Mouse (Mus musculus) Patski (cell line): ENCODE measurements around the gene Nhp2. TPM values are rescaled to one million over a fixed set of nuclear protein-coding genes. Genes with fewer than 3 reads are reported as not detected.
A peak's percentile ranks its signal among the peaks of the same experiment; 100 is the strongest.
"Not testable (repeated sequence)": the region's sequence is repeated elsewhere in the genome, so short reads cannot be mapped to it uniquely, and the experiment has no call there.

ENCODE experiments used
- ATAC-seq: fragments of 100-300 bp; one replicate; pipeline ENCODE4 v1.8.0; 2021
- CTCF ChIA-PET: fragments of 350-600 bp; sonication (Branson Sonifier 250); formaldehyde crosslinking; loops from one replicate; lab custom pipeline; 2022; ENCODE audit warnings: inconsistent platforms; lab: Charles Lee
- POLR2A ChIA-PET: fragments of 350-600 bp; sonication (Branson Sonifier 250); formaldehyde crosslinking; loops from one replicate; lab custom pipeline; 2022; ENCODE audit warnings: antibody characterized with exemption, inconsistent platforms; lab: Charles Lee
- DNase-seq: peaks from one replicate; pipeline ENCODE4 v3.0.0-alpha.2; 2011; ENCODE audit warnings: low read depth, low spot score
- H3K27me3 ChIP-seq: fragments of 371-371 bp; one replicate; pipeline ENCODE4 v1.5.1; 2021
- CTCF ChIP-seq: fragments of 100-300 bp; IDR thresholded peaks from one replicate; pipeline ENCODE4 v1.5.1; 2021
- in situ Hi-C: fragments of 300-500 bp; cut with MboI; formaldehyde crosslinking; loops from 3 replicates; pipeline ENCODE4 v1.11.1; 2018; ENCODE audit warnings: low pct_unique_long_range_greater_than_20kb, mixed read lengths
- polyA plus RNA-seq: library from polyadenylated mRNA; unstranded; gene quantifications from one replicate; pipeline ENCODE4 v1.2.3, GENCODE M21; 2021

Gene Nhp2
- polyA plus RNA-seq, 1 experiment from 2014 or later = 69.0 TPM

GRCm38 (mm10) chr11:51602253-51602652, 17.3 kb upstream of the Nhp2 start:
- no peak for TF ChIP-seq CTCF
- ATAC-seq (no peak), DNase-seq (no peak)
- in situ Hi-C loops = no loop called here
- ChIA-PET POLR2A (interaction anchor here (1.0 to 1.9 kb wide), 3 partner anchors 12 to 17 kb away, joined by 3 to 6 read pairs (median 3); partner anchors contain the start of gene Phykpl), CTCF (interaction anchor here (1.3 to 1.7 kb wide), 4 partner anchors 14 to 85 kb away, joined by 3 to 6 read pairs (median 3); partner anchors contain the start of gene Phykpl)
- no peaks in the 10 kb centered on the region for H3K27me3 ChIP-seq

- peak; percentile 81 for ATAC-seq
- in situ Hi-C loops = no loop called here
- ChIA-PET POLR2A (interaction anchor here (0.6 to 1.9 kb wide), 15 partner anchors 9 to 343 kb away, joined by 3 to 9 read pairs (median 5); partner anchors contain the start of genes 0610009B22Rik, BC049762, Phykpl and Rmnd5b), CTCF (interaction anchor here (1.0 to 2.3 kb wide), 5 partner anchors 11 to 83 kb away, joined by 3 to 7 read pairs (median 4); partner anchors contain the start of gene 0610009B22Rik)
- H3K27me3 ChIP-seq = no peaks in the 10 kb centered on the region
- no peak for DNase-seq
- no peak for TF ChIP-seq CTCF
These were observed 13.7 kb upstream of the Nhp2 start for GRCm38 (mm10) chr11:51605602-51606446.

GRCm38 (mm10) chr11:51606447-51607095, 13.0 kb upstream of the Nhp2 start, which contains the start of gene Hnrnpab:
Gene Hnrnpab, minus strand, starts transcription at chr11:51606847.
- no peak for TF ChIP-seq CTCF
- peak; percentile 74 for ATAC-seq
- POLR2A ChIA-PET = interaction anchor here (0.6 to 1.9 kb wide), 15 partner anchors 9 to 343 kb away, joined by 3 to 9 read pairs (median 3); partner anchors contain the start of genes 0610009B22Rik, BC049762, Phykpl and Rmnd5b

GRCm38 (mm10) chr11:51607096-51607738, 12.3 kb upstream of the Nhp2 start:
- ATAC-seq (peak; percentile 42), DNase-seq (no peak)
- in situ Hi-C loops = no loop called here
- no peaks in the 10 kb centered on the region for H3K27me3 ChIP-seq
- POLR2A ChIA-PET = interaction anchor here (0.5 to 1.9 kb wide), 12 partner anchors 8 to 344 kb away, joined by 3 to 9 read pairs (median 3); partner anchors contain the start of genes 0610009B22Rik, BC049762 and Phykpl
- CTCF ChIA-PET = interaction anchor here (1.0 to 2.3 kb wide), 4 partner anchors 8 to 82 kb away, joined by 3 to 7 read pairs (median 4); partner anchors contain the start of gene 0610009B22Rik
- TF ChIP-seq CTCF = no peak

More at GRCm38 (mm10) chr11:51606447-51607095, 13.0 kb upstream of the Nhp2 start, which contains the start of gene Hnrnpab:
- CTCF ChIA-PET = interaction anchor here (1.0 to 2.3 kb wide), 4 partner anchors 9 to 82 kb away, joined by 3 to 7 read pairs (median 4); partner anchors contain the start of gene 0610009B22Rik
- in situ Hi-C loops = no loop called here
- no peaks in the 10 kb centered on the region for H3K27me3 ChIP-seq
- DNase-seq = peak; percentile 83

- DNase-seq = no peak
- TF ChIP-seq CTCF = no peak
- H3K27me3 ChIP-seq = no peaks in the 10 kb centered on the region
- POLR2A ChIA-PET = no interaction called here
- CTCF ChIA-PET = interaction anchor here (1.0 to 1.5 kb wide), 2 partner anchors 10 to 72 kb away, joined by 3 read pairs; partner anchors contain the start of gene Nhp2
- in situ Hi-C loops = no loop called here
- ATAC-seq = no peak
These were observed 10.1 kb upstream of the Nhp2 start for GRCm38 (mm10) chr11:51609266-51609909.

- in situ Hi-C loops, ATAC-seq, POLR2A ChIA-PET, H3K27me3 ChIP-seq, CTCF ChIA-PET, DNase-seq: not testable (repeated sequence)
These were observed 9.6 kb upstream of the Nhp2 start for GRCm38 (mm10) chr11:51609940-51610339.

- CTCF ChIA-PET = interaction anchor here (7.7 kb wide), 1 partner anchor 67 kb away, joined by 61 read pairs; no protein-coding TSS in a partner anchor
- in situ Hi-C loops = no loop called here
- TF ChIP-seq CTCF = no peak
These were observed 5.3 kb upstream of the Nhp2 start for GRCm38 (mm10) chr11:51614256-51614655.

GRCm38 (mm10) chr11:51615129-51615528, 4.4 kb upstream of the Nhp2 start:
- DNase-seq (no peak), ATAC-seq (no peak)
- no peak for TF ChIP-seq CTCF
- no peaks in the 10 kb centered on the region for H3K27me3 ChIP-seq
- POLR2A ChIA-PET = interaction anchor here (0.5 to 2.3 kb wide), 3 partner anchors 8 to 156 kb away, joined by 3 to 9 read pairs (median 5); partner anchors contain the start of gene Hnrnpab
- in situ Hi-C loops = loop anchor here (5.0 kb wide), 2 partner anchors 67 to 172 kb away; no protein-coding TSS in a partner anchor
- CTCF ChIA-PET = interaction anchor here (0.7 to 7.7 kb wide), 4 partner anchors 8 to 73 kb away, joined by 3 to 61 read pairs (median 18); partner anchors contain the start of genes 0610009B22Rik and Hnrnpab

More at GRCm38 (mm10) chr11:51614256-51614655, 5.3 kb upstream of the Nhp2 start:
- ATAC-seq (no peak), DNase-seq (no peak)
- H3K27me3 ChIP-seq = no peaks in the 10 kb centered on the region
- POLR2A ChIA-PET = interaction anchor here (2.3 kb wide), 1 partner anchor 7 kb away, joined by 9 read pairs; the partner anchor contains the start of gene Hnrnpab
